Mouse (Mus musculus) cerebellum, adult (tissue): ENCODE measurements around the gene Wnt9a.

Source experiments
- ATAC-seq: cut with Nextera tagmentation; 2 replicates; pipeline ENCODE4 v1.9.2; 2017; ENCODE audit warnings: mild to moderate bottlenecking, moderate library complexity, mixed read lengths; ENCODE audit not compliant: insufficient number of reproducible peaks, low FRiP score, low TSS enrichment

Gene Wnt9a

GRCm38 (mm10) chr11:59302700-59303569 is 3.8 kb upstream of the Wnt9a start:
- ATAC-seq, result no peak

- ATAC-seq, result no peak
Observed at GRCm38 (mm10) chr11:59305008-59305820, 1.5 kb upstream of the Wnt9a start.

- no peak for ATAC-seq
Observed at GRCm38 (mm10) chr11:59305821-59306215, 910 bp upstream of the Wnt9a start.

- ATAC-seq, result no peak
Observed at GRCm38 (mm10) chr11:59307422-59308163, 865 bp downstream of the Wnt9a start.

- ATAC-seq, result no peak
Observed at GRCm38 (mm10) chr11:59308164-59308542, 1.4 kb downstream of the Wnt9a start.

- no peak for ATAC-seq
Observed at GRCm38 (mm10) chr11:59308625-59309024, 1.9 kb downstream of the Wnt9a start.

- ATAC-seq, result no peak
Observed at GRCm38 (mm10) chr11:59309106-59309805, 2.5 kb downstream of the Wnt9a start.

- no peak for ATAC-seq
Observed at GRCm38 (mm10) chr11:59309976-59310375, 3.2 kb downstream of the Wnt9a start.

GRCm38 (mm10) chr11:59312060-59312459 is 5.3 kb downstream of the Wnt9a start:
- ATAC-seq, result no peak

- ATAC-seq, result no peak
Observed at GRCm38 (mm10) chr11:59312501-59312900, 5.8 kb downstream of the Wnt9a start.

- no peak for ATAC-seq
Observed at GRCm38 (mm10) chr11:59313029-59313811, 6.5 kb downstream of the Wnt9a start.

- ATAC-seq, result no peak
Observed at GRCm38 (mm10) chr11:59313944-59314343, 7.2 kb downstream of the Wnt9a start.

GRCm38 (mm10) chr11:59316517-59316916 is 9.8 kb downstream of the Wnt9a start:
- no peak for ATAC-seq

- no peak for ATAC-seq
Observed at GRCm38 (mm10) chr11:59322988-59323387, 16.3 kb downstream of the Wnt9a start.

GRCm38 (mm10) chr11:59324777-59325176 is 18.0 kb downstream of the Wnt9a start:
- no peak for ATAC-seq

- no peak for ATAC-seq
Observed at GRCm38 (mm10) chr11:59327625-59328024, 20.9 kb downstream of the Wnt9a start.

- no peak for ATAC-seq
Observed at GRCm38 (mm10) chr11:59329616-59330015, 22.9 kb downstream of the Wnt9a start.

GRCm38 (mm10) chr11:59330560-59330959 is 23.8 kb downstream of the Wnt9a start:
- ATAC-seq, result no peak

- no peak for ATAC-seq
Observed at GRCm38 (mm10) chr11:59331167-59331869, 24.6 kb downstream of the Wnt9a start.
